Mouse (Mus musculus): Measurements from ENCODE around the gene Elk3. TPM values are rescaled to one million over a fixed set of nuclear protein-coding genes. Genes with fewer than 3 reads are reported as not detected.

Gene Elk3
- total and polyA plus RNA-seq, 3 experiments, result 0.33 TPM; not detected in 2

- no peaks in the 10 kb centered on the region; the same call in 1 of the 2 replicates for H3K9me3 ChIP-seq (replicated peaks)
- DNase-seq (ENCODE audit: low spot score) (no peak), ATAC-seq (ENCODE audit: extremely low read depth, insufficient number of reproducible peaks, low FRiP score, poor library complexity, severe bottlenecking) (no peak)
Measured at GRCm38 (mm10) chr10:93287551-93288145, 23.3 kb downstream of the Elk3 start.

GRCm38 (mm10) chr10:93285489-93285888 is 25.4 kb downstream of the Elk3 start:
- Histone ChIP-seq H3K4me3 (ENCODE audit: low read depth, low read length) (no peak overlapping the region), H3K4me1 (ENCODE audit: insufficient read depth, low read depth, low read length) (peaks cover 22% of the 10 kb centered on the region), H3K27me3 (ENCODE audit: insufficient read depth, low read length) (peaks cover 38% of the 10 kb centered on the region), H3K36me3 (replicated peaks) (no peaks in the 10 kb centered on the region), H3K9me3 (replicated peaks) (no peaks in the 10 kb centered on the region; the same call in 1 of the 2 replicates)
- no peak for ATAC-seq (ENCODE audit: extremely low read depth, insufficient number of reproducible peaks, low FRiP score, poor library complexity, severe bottlenecking)
- no peak for DNase-seq (ENCODE audit: low spot score)
- TF ChIP-seq TAL1 (conservative IDR thresholded peaks at IDR 0.05; ENCODE audit: low read depth, low read length) (no peak), GATA2 (IDR thresholded peaks at IDR 0.05; ENCODE audit: borderline replicate concordance, low read depth, low read length) (no peak), POLR2AphosphoS5 (IDR thresholded peaks at IDR 0.05; ENCODE audit: insufficient replicate concordance, low read depth, low read length) (no peak), GATA1 (IDR thresholded peaks at IDR 0.05; ENCODE audit: borderline replicate concordance, low read length) (no peak), CTCF (IDR thresholded peaks at IDR 0.05; ENCODE audit: low read depth, low read length) (no peak)

More at GRCm38 (mm10) chr10:93287551-93288145, 23.3 kb downstream of the Elk3 start:
- peaks cover 27% of the 10 kb centered on the region for H3K4me1 ChIP-seq (ENCODE audit: insufficient read depth, low read depth, low read length)
- TF ChIP-seq TAL1 (conservative IDR thresholded peaks at IDR 0.05; ENCODE audit: low read depth, low read length), result no peak
- no peak for TF ChIP-seq GATA2 (IDR thresholded peaks at IDR 0.05; ENCODE audit: borderline replicate concordance, low read depth, low read length)
- no peak for TF ChIP-seq CTCF (IDR thresholded peaks at IDR 0.05; ENCODE audit: low read depth, low read length)
- no peak for TF ChIP-seq POLR2AphosphoS5 (IDR thresholded peaks at IDR 0.05; ENCODE audit: insufficient replicate concordance, low read depth, low read length)
- TF ChIP-seq GATA1 (IDR thresholded peaks at IDR 0.05; ENCODE audit: borderline replicate concordance, low read length), result no peak
- no peaks in the 10 kb centered on the region for H3K36me3 ChIP-seq (replicated peaks)
- H3K4me3 ChIP-seq (ENCODE audit: low read depth, low read length), result no peak overlapping the region
- H3K27me3 ChIP-seq (ENCODE audit: insufficient read depth, low read length), result peaks cover 33% of the 10 kb centered on the region

- Histone ChIP-seq H3K4me1 (ENCODE audit: insufficient read depth, low read depth, low read length) (peaks cover 28% of the 10 kb centered on the region), H3K27me3 (ENCODE audit: insufficient read depth, low read length) (peaks cover 39% of the 10 kb centered on the region), H3K36me3 (replicated peaks) (no peaks in the 10 kb centered on the region), H3K4me3 (ENCODE audit: low read depth, low read length) (no peak overlapping the region), H3K9me3 (replicated peaks) (no peaks in the 10 kb centered on the region; the same call in 1 of the 2 replicates)
- TF ChIP-seq GATA1 (IDR thresholded peaks at IDR 0.05; ENCODE audit: borderline replicate concordance, low read length), result no peak
- peak; percentile 16; the same call in 1 of the 2 replicates for TF ChIP-seq CTCF (IDR thresholded peaks at IDR 0.05; ENCODE audit: low read depth, low read length)
- no peak for ATAC-seq (ENCODE audit: extremely low read depth, insufficient number of reproducible peaks, low FRiP score, poor library complexity, severe bottlenecking)
- no peak for DNase-seq (ENCODE audit: low spot score)
Measured at GRCm38 (mm10) chr10:93283258-93283657, 27.7 kb downstream of the Elk3 start.

- Histone ChIP-seq H3K4me1 (ENCODE audit: insufficient read depth, low read depth, low read length) (peaks cover 25% of the 10 kb centered on the region), H3K36me3 (replicated peaks) (no peaks in the 10 kb centered on the region), H3K4me3 (ENCODE audit: low read depth, low read length) (no peak overlapping the region), H3K9me3 (replicated peaks) (no peaks in the 10 kb centered on the region; the same call in 1 of the 2 replicates), H3K27me3 (ENCODE audit: insufficient read depth, low read length) (peaks cover 35% of the 10 kb centered on the region)
- DNase-seq (ENCODE audit: low spot score) (no peak), ATAC-seq (ENCODE audit: extremely low read depth, insufficient number of reproducible peaks, low FRiP score, poor library complexity, severe bottlenecking) (no peak)
- TF ChIP-seq GATA1 (IDR thresholded peaks at IDR 0.05; ENCODE audit: borderline replicate concordance, low read length) (no peak), POLR2AphosphoS5 (IDR thresholded peaks at IDR 0.05; ENCODE audit: insufficient replicate concordance, low read depth, low read length) (no peak), GATA2 (IDR thresholded peaks at IDR 0.05; ENCODE audit: borderline replicate concordance, low read depth, low read length) (no peak), TAL1 (conservative IDR thresholded peaks at IDR 0.05; ENCODE audit: low read depth, low read length) (no peak), CTCF (IDR thresholded peaks at IDR 0.05; ENCODE audit: low read depth, low read length) (no peak)
Measured at GRCm38 (mm10) chr10:93282526-93282964, 28.4 kb downstream of the Elk3 start.

GRCm38 (mm10) chr10:93281092-93281491 is 29.8 kb downstream of the Elk3 start:
- Histone ChIP-seq H3K4me1 (ENCODE audit: insufficient read depth, low read depth, low read length) (peaks cover 27% of the 10 kb centered on the region), H3K27me3 (ENCODE audit: insufficient read depth, low read length) (peaks cover 32% of the 10 kb centered on the region), H3K9me3 (replicated peaks) (no peaks in the 10 kb centered on the region), H3K4me3 (ENCODE audit: low read depth, low read length) (no peak overlapping the region), H3K36me3 (replicated peaks) (no peaks in the 10 kb centered on the region)
- DNase-seq (ENCODE audit: low spot score) (no peak), ATAC-seq (ENCODE audit: extremely low read depth, insufficient number of reproducible peaks, low FRiP score, poor library complexity, severe bottlenecking) (no peak)
- no peak for TF ChIP-seq CTCF (IDR thresholded peaks at IDR 0.05; ENCODE audit: low read depth, low read length)
- TF ChIP-seq GATA2 (IDR thresholded peaks at IDR 0.05; ENCODE audit: borderline replicate concordance, low read depth, low read length), result no peak
- no peak for TF ChIP-seq GATA1 (IDR thresholded peaks at IDR 0.05; ENCODE audit: borderline replicate concordance, low read length)
- TF ChIP-seq POLR2AphosphoS5 (IDR thresholded peaks at IDR 0.05; ENCODE audit: insufficient replicate concordance, low read depth, low read length), result no peak
- TF ChIP-seq TAL1 (conservative IDR thresholded peaks at IDR 0.05; ENCODE audit: low read depth, low read length), result no peak

GRCm38 (mm10) chr10:93280586-93280985 is 30.3 kb downstream of the Elk3 start:
- peaks cover 30% of the 10 kb centered on the region for H3K4me1 ChIP-seq (ENCODE audit: insufficient read depth, low read depth, low read length)
- peaks cover 31% of the 10 kb centered on the region for H3K27me3 ChIP-seq (ENCODE audit: insufficient read depth, low read length)
- ATAC-seq (ENCODE audit: extremely low read depth, insufficient number of reproducible peaks, low FRiP score, poor library complexity, severe bottlenecking), result no peak
- TF ChIP-seq POLR2AphosphoS5 (IDR thresholded peaks at IDR 0.05; ENCODE audit: insufficient replicate concordance, low read depth, low read length), result no peak
- no peak for TF ChIP-seq GATA1 (IDR thresholded peaks at IDR 0.05; ENCODE audit: borderline replicate concordance, low read length)
- TF ChIP-seq CTCF (IDR thresholded peaks at IDR 0.05; ENCODE audit: low read depth, low read length), result no peak
- TF ChIP-seq GATA2 (IDR thresholded peaks at IDR 0.05; ENCODE audit: borderline replicate concordance, low read depth, low read length), result no peak
- no peak for TF ChIP-seq TAL1 (conservative IDR thresholded peaks at IDR 0.05; ENCODE audit: low read depth, low read length)
- no peaks in the 10 kb centered on the region for H3K9me3 ChIP-seq (replicated peaks)
- H3K4me3 ChIP-seq (ENCODE audit: low read depth, low read length), result no peak overlapping the region
- H3K36me3 ChIP-seq (replicated peaks), result no peaks in the 10 kb centered on the region
- DNase-seq (ENCODE audit: low spot score), result no peak

All from G1E (cell line).